Mouse (Mus musculus): ENCODE data around the gene Nat8f4.

DNA sequence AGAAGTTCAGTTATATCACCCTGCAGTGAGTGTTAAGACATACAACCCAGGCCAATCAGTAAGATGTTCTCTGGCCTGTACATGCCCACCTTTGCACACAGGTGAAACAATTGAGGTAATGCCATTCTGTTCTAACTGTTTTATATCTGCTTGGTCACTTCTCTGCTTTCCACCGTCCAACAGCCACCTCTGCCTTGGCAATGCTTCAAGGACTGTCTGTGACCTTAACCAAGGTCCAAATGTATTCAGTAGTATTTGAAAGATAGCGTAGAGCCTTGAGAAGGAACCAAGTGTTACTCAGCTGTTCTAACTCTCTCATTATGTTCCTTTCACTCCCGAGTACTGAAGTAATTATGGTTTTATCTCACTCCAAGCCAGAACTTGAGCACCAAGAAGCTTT, 42.1 kb downstream of the Nat8f4 start:
- no peak for TF ChIP-seq CTCF (IDR thresholded peaks at IDR 0.05; ENCODE audit: extremely low read depth, insufficient read depth, insufficient read length, insufficient replicate concordance)
- TF ChIP-seq POLR2A (IDR thresholded peaks at IDR 0.05; ENCODE audit: low read depth, low read length): no peak

All from spleen, adult 2 months (tissue).